Mouse (Mus musculus) intestine, postnatal 0 days (tissue): ENCODE measurements at regions not wholly inside any gene's neighbourhood (a gene's known extent, or its start where the extent isn't known, plus 50 kb on each side); places are given as distances from the start of the nearest gene placed in this dataset.
A peak's percentile ranks its signal among the peaks of the same experiment; 100 is the strongest.

ENCODE experiments used
- ATAC-seq: fragments of 200-750 bp; cut with Nextera tagmentation; 2 replicates; pipeline ENCODE4 v1.8.0; 2017; ENCODE audit warnings: mild to moderate bottlenecking, moderate TSS enrichment, moderate library complexity
- H3K27ac ChIP-seq: fragments of 300-500 bp; sonication (generic); 2 replicates; pipeline ENCODE4 v1.5.1; 2014; ENCODE audit warnings: mild to moderate bottlenecking, low read depth, low read length, moderate library complexity
- H3K27me3 ChIP-seq: fragments of 300-500 bp; sonication (generic); replicated peaks from 2 replicates; pipeline ENCODE4 v1.6.1; 2014; ENCODE audit warnings: low read length, mixed read lengths; ENCODE audit not compliant: control insufficient read depth, insufficient read depth
- H3K36me3 ChIP-seq: fragments of 300-500 bp; sonication (generic); 2 replicates; pipeline ENCODE4 v1.6.1; 2014; ENCODE audit warnings: mild to moderate bottlenecking, moderate library complexity; ENCODE audit not compliant: control insufficient read depth, insufficient read depth
- H3K4me1 ChIP-seq: fragments of 300-500 bp; sonication (generic); replicated peaks from 2 replicates; pipeline ENCODE4 v1.6.1; 2014; ENCODE audit warnings: antibody characterized with exemption, low read length, mixed read lengths; ENCODE audit not compliant: control insufficient read depth, insufficient read depth
- H3K4me2 ChIP-seq: fragments of 300-500 bp; sonication (generic); replicated peaks from 2 replicates; pipeline ENCODE4 v1.6.1; 2014; ENCODE audit warnings: low read depth, mild to moderate bottlenecking, moderate library complexity
- H3K4me3 ChIP-seq: fragments of 300-500 bp; sonication (generic); 2 replicates; pipeline ENCODE4 v1.5.1; 2014; ENCODE audit warnings: low read depth, low read length
- H3K9ac ChIP-seq: fragments of 300-500 bp; sonication (generic); 2 replicates; pipeline ENCODE4 v1.6.1; 2014; ENCODE audit warnings: mild to moderate bottlenecking, low read depth, low read length
- H3K9me3 ChIP-seq: fragments of 300-500 bp; sonication (generic); 2 replicates; pipeline ENCODE4 v1.6.1; 2016; ENCODE audit warnings: mixed run types; ENCODE audit not compliant: control insufficient read depth
- CTCF ChIP-seq: sonication (generic); IDR thresholded peaks from 2 replicates; pipeline ENCODE4 v1.5.1; 2016; ENCODE audit warnings: low read depth, mild to moderate bottlenecking, control low read depth, antibody characterized with exemption, moderate library complexity
- WGBS: fragments of 180-500 bp; shearing (Covaris S2); extraction: QIAGEN DNeasy Blood & Tissue Kit; methylation state at CpG from one replicate; pipeline ENCODE4 v1.1.7; 2014; 5-methylcytosine and 5-hydroxymethylcytosine counted together

DNA sequence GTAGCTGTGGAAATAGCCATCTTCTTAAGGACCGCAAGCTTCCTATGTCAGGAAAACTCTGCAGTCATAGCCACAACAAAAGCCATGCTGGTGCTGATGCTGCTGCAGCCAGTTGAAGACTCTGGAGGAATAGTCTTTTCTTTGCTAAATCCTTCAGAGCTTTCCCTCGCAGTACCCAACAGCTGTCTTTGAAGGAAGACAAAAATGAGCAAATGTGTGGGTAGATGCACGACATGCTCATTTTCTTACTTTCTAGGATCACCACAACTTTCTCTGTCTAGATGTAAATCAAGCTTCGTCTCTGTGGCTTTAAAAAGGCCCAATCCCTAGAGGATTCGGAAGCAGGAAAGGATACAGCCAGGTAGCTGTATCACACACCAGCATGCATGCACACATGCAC is 222.6 kb upstream of the Apob start:
- Histone ChIP-seq H3K4me2 (no peak overlapping the region), H3K27me3 (no peaks in the 10 kb centered on the region), H3K36me3 (no peaks in the 10 kb centered on the region), H3K9ac (no peak overlapping the region), H3K9me3 (no peaks in the 10 kb centered on the region), H3K4me3 (no peak overlapping the region), H3K27ac (no peak overlapping the region), H3K4me1 (no peaks in the 10 kb centered on the region)
- WGBS, result 88% methylated on average over 5 of the region's 5 CpGs
- no peak for ATAC-seq
- TF ChIP-seq CTCF, result no peak

DNA sequence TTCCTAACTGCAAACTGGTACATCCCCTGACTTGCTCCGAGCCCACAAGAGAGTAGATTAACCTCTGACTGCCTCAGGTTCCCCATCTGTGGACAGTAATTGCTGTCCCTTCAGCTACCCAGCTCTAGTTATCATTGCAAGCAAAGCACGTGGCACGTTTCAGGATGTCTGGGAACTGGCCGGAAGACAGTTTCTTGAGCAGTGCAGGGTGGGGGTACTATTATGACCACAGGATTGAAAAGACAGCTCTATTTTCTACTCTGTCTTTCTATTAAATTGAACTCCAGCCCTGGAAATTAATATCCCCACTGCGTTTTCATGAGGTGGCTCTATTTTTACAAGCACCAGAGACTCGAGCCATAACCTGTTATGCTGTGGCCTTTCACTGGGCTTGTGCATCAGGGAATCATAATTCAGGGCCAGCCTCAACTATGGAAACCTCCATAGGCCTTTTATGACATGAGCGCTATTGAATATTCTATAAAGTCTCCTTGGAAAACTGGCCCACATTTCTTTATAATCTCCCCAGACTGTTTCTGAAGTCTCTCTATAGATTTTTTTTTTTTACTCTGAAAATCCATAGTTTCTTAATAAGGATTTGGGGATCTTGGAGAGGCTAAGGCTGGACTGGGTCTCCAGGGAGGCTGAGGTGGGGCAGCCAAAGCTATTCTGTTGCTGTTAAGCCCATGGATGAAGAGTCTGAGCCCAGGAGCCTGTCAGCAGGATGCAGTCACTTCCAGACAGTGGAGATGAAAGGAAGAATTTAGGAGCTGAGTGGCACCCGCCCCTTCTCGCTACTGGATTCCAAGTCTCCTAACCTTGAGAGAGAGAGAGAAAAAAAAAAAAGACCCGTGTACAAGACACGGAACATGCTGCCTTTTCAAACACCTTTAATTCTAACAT is 212.4 kb upstream of the Apob start:
- no peak for ATAC-seq
- Histone ChIP-seq H3K9ac (no peak overlapping the region), H3K36me3 (no peaks in the 10 kb centered on the region), H3K27me3 (no peaks in the 10 kb centered on the region), H3K4me2 (no peak overlapping the region), H3K27ac (no peak overlapping the region), H3K9me3 (no peaks in the 10 kb centered on the region), H3K4me3 (no peak overlapping the region), H3K4me1 (no peaks in the 10 kb centered on the region)
- WGBS, result 85% methylated on average over 11 of the region's 11 CpGs
- no peak for TF ChIP-seq CTCF

DNA sequence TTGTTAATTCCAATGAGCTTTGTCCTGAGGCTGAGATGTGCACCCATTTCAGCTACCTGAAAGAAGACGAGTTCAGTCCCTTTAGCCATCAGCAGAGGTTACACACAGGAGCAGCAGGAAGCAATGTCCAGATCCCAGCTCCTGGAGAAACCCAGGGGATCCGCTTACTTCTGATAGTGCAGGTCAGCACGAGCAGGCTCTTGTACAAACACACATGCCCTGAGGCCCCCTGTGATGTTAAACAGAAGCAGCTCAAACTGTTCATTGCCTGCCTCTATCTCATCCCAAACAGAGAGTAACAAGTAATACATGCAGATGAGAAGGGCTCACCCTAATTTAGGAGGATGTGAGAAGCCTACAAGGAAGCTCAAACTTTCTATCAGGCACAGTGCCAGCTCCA is 203.3 kb upstream of the Apob start:
- Histone ChIP-seq H3K27me3 (no peaks in the 10 kb centered on the region), H3K27ac (no peak overlapping the region), H3K9me3 (no peaks in the 10 kb centered on the region), H3K36me3 (no peaks in the 10 kb centered on the region), H3K4me3 (no peak overlapping the region), H3K9ac (no peak overlapping the region), H3K4me2 (no peak overlapping the region), H3K4me1 (no peaks in the 10 kb centered on the region)
- ATAC-seq, result no peak
- WGBS, result 26% methylated on average over 3 of the region's 3 CpGs
- TF ChIP-seq CTCF, result no peak

DNA sequence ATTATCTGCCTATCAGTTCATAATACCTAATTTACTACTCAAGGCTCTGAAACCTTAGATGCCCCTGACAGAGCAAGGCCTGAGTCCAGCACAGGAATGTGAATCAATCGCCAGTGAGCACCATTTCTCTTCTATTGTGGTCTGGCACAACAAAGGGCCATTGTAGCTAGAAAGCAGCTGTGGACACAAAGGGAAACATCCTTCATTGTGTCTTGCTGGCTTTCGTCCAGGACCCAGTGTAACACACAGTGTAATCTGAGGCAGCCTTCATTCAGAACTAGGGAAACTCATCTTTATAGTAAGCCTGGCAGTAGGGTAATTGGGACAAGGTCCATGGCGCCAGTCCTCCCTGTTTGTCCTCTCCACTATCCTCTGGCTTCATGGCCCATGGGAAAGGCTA is 201.1 kb upstream of the Apob start:
- Histone ChIP-seq H3K27ac (no peak overlapping the region), H3K9me3 (no peaks in the 10 kb centered on the region), H3K4me3 (no peak overlapping the region), H3K4me1 (no peaks in the 10 kb centered on the region), H3K36me3 (no peaks in the 10 kb centered on the region), H3K9ac (no peak overlapping the region), H3K27me3 (no peaks in the 10 kb centered on the region), H3K4me2 (no peak overlapping the region)
- ATAC-seq, result no peak
- 73% methylated on average over 3 of the region's 3 CpGs for WGBS
- no peak for TF ChIP-seq CTCF

DNA sequence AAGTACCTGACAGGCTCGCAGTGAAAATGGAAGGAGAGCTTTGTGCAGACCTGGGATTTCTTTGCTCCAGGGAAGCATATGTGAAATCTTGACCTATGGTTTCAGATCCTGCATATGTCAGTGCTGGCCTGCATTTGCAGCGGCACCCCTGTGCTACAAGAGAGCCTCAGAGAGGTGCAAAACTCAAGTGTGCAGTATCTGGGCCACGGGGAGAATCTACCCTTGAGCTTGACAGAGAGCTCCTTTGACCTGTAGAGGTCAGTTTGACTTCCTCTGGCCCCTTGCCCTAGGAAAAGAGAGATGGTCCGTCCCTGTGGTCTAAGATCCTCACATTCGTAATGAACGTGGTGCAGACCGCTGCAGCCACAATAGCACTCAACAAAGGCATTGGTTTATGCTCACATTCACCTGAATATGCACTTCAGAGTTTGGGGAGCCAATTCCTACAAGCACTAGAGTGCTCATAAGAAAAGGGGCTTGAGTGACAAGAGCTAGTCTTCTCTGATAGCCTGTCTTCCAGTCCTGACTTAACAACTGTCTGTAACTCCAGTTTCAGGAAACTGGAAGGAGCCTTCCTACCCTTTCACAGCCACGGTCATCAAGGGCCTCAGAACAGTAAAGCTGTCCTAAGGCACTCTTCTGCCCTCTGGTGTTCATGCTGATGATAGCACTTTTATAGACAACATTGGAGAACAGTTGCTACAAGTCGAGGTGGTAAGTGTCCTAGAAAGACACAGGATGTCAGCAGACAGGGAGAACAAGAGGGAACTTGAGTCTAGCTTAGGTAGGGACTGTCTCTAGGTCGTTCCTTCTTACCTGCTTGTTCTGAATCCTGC is 200.0 kb upstream of the Apob start:
- no peak overlapping the region for H3K27ac ChIP-seq
- H3K4me2 ChIP-seq, result 0 out of 2 replicates have a peak overlapping the region, but pooled peaks have one; percentile 32
- H3K4me3 ChIP-seq, result no peak overlapping the region
- H3K27me3 ChIP-seq, result no peaks in the 10 kb centered on the region
- H3K9me3 ChIP-seq, result no peaks in the 10 kb centered on the region
- ATAC-seq, result peak; percentile 63; the same call in 1 of the 2 replicates
- no peaks in the 10 kb centered on the region for H3K36me3 ChIP-seq
- H3K4me1 ChIP-seq, result no peaks in the 10 kb centered on the region
- peak; percentile 94 for TF ChIP-seq CTCF
- WGBS, result 58% methylated on average over 10 of the region's 10 CpGs
- H3K9ac ChIP-seq, result no peak overlapping the region

DNA sequence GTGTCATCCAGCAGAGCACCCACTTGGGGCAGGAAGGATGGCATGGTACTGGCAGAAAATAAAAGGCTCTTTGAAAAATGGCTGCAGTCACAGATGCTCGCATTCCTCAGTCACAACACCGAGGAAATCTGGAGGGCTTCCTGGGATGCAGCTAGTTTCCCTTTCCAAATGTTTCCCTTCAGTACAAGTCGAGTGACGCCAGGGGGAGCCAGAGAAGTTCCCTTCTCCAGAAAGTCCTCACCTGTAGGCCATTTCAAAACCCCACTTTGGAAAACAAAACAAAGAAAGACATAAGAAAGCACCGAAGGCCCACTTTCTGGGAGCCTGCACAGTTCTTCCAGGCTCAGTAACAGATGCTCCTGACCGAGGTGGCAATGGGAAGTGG is 199.4 kb upstream of the Apob start:
- 48% methylated on average over 6 of the region's 6 CpGs for WGBS
- no peak for ATAC-seq
- H3K4me3 ChIP-seq, result no peak overlapping the region
- H3K27me3 ChIP-seq, result no peaks in the 10 kb centered on the region
- H3K4me1 ChIP-seq, result no peaks in the 10 kb centered on the region
- H3K9me3 ChIP-seq, result no peaks in the 10 kb centered on the region
- no peaks in the 10 kb centered on the region for H3K36me3 ChIP-seq
- no peak for TF ChIP-seq CTCF
- H3K27ac ChIP-seq, result no peak overlapping the region
- 0 out of 2 replicates have a peak overlapping the region, but pooled peaks have one; percentile 32 for H3K4me2 ChIP-seq
- H3K9ac ChIP-seq, result no peak overlapping the region
